In genomic region chr13:44819400-44819799, GRCm38 (mm10) we compare ENCODE assay signal across 8 mouse cellular contexts.
DNase-seq lines count a peak whose midpoint lies in the region; ATAC-seq and TF ChIP-seq lines count a peak whose summit lies in the region.
"Had no signal": no experiment of that assay in that cellular context is flagged by ENCODE, and none has a peak within 500 bp of the region (broad histone marks: within the 10 kb centered on the region; RNA-seq: fewer than 3 reads in every experiment).

No protein-coding gene starts in this region.

- H3K4me3 ChIP-seq in lung, adult 2 months (replicated peaks; ENCODE audit: extremely low read depth, low read depth, low read length): no peak overlapping the region
- no peak overlapping the region for H3K4me3 ChIP-seq in kidney, postnatal 0 days (replicated peaks; ENCODE audit: low read depth, low read length)
- H3K4me3 ChIP-seq: liver, embryonic 15.5 days had no signal

- DNase-seq in lung, adult 18-20 months: peak; percentile 46 to 66
- no peak for DNase-seq in lung, adult 2 months
- DNase-seq in adrenal gland, postnatal 10 days: peak; percentile 66
- DNase-seq in gastrocnemius, postnatal 14 days: peak; percentile 27
- peak; percentile 65 for DNase-seq in kidney, postnatal 0 days (ENCODE audit: low spot score)
- peak; percentile 38 for DNase-seq in retina, embryonic 14.5 days (ENCODE audit: low spot score)

- peaks cover 16% of the 10 kb centered on the region for H3K4me1 ChIP-seq in lung, adult 2 months (ENCODE audit: control insufficient read depth, insufficient read depth, low read length)
- peaks cover 6% of the 10 kb centered on the region for H3K4me1 ChIP-seq in kidney, postnatal 0 days (replicated peaks; ENCODE audit: insufficient read depth, low read length)

- TF ChIP-seq POLR2A in lung, adult 2 months (IDR thresholded peaks at IDR 0.05; ENCODE audit: borderline replicate concordance, extremely low read depth, low read depth, low read length): no peak

- 3% methylated on average over 4 of the region's 4 CpGs for WGBS in lung, adult 2 months
- WGBS in kidney, postnatal 0 days: 17% methylated on average over 4 of the region's 4 CpGs

- ATAC-seq in kidney, postnatal 0 days (replicated peaks; ENCODE audit: low FRiP score, low read depth): no peak
- ATAC-seq in frontal cortex, adult (ENCODE audit: low TSS enrichment): no peak

- no peak overlapping the region for H3K4me2 ChIP-seq in kidney, postnatal 0 days (ENCODE audit: low read length)
- H3K4me2 ChIP-seq: liver, embryonic 15.5 days had no signal

- intact Hi-C loops in gastrocnemius, postnatal 14 days (cut with DNase I; ENCODE audit: low total_unique reads): no loop called here

- no peaks in the 10 kb centered on the region for H3K27me3 ChIP-seq in kidney, postnatal 0 days (ENCODE audit: insufficient read depth, low read length)
- H3K27me3 ChIP-seq: liver, embryonic 15.5 days had no signal

- no peak overlapping the region for H3K9ac ChIP-seq in kidney, postnatal 0 days (ENCODE audit: low read depth, low read length)
- H3K9ac ChIP-seq: liver, embryonic 15.5 days had no signal

- H3K9me3 ChIP-seq in kidney, postnatal 0 days (replicated peaks; ENCODE audit: low read length): no peaks in the 10 kb centered on the region
- H3K9me3 ChIP-seq: liver, embryonic 15.5 days had no signal

- no peaks in the 10 kb centered on the region for H3K36me3 ChIP-seq in kidney, postnatal 0 days (ENCODE audit: insufficient read depth, low read length)
- H3K36me3 ChIP-seq: liver, embryonic 15.5 days had no signal

- TF ChIP-seq CTCF in lung, adult 2 months (IDR thresholded peaks at IDR 0.05; ENCODE audit: insufficient read depth, low read length): no peak
- no peak for TF ChIP-seq CTCF in kidney, postnatal 0 days (IDR thresholded peaks at IDR 0.05; ENCODE audit: low read depth)

- no peak overlapping the region for H3K27ac ChIP-seq in kidney, postnatal 0 days
- H3K27ac ChIP-seq: liver, embryonic 15.5 days had no signal
